Mouse (Mus musculus) left cerebral cortex, postnatal 25 days (tissue): ENCODE results near the gene Mfap1a. TPM values are rescaled to one million over a fixed set of nuclear protein-coding genes. Genes with fewer than 3 reads are reported as not detected.

Experiments used
- DNase-seq, 2 experiments: peaks; one replicate each; pipeline ENCODE4 v3.0.0; 2022; ENCODE audit warnings: low spot score in 2 of 2, mixed read lengths in 1 of 2
- intact Hi-C: fragments of 180-260 bp; cut with DNase I; formaldehyde crosslinking; loops from one replicate; pipeline ENCODE4 v1.15.1; 2025
- microRNA-seq, 2 experiments: library from miRNA; unstranded; fragments of <30 nt; microRNA quantifications; one replicate each; pipeline ENCODE4 v1.2.0; 2022
- total RNA-seq, 2 experiments: library from RNA; stranded (reverse); gene quantifications; 2 replicates each; pipeline ENCODE4 v1.2.3; 2021

The Mfap1a gene
- total RNA-seq, 2 experiments from 2014 or later = 35.3 to 38.0 TPM

DNA sequence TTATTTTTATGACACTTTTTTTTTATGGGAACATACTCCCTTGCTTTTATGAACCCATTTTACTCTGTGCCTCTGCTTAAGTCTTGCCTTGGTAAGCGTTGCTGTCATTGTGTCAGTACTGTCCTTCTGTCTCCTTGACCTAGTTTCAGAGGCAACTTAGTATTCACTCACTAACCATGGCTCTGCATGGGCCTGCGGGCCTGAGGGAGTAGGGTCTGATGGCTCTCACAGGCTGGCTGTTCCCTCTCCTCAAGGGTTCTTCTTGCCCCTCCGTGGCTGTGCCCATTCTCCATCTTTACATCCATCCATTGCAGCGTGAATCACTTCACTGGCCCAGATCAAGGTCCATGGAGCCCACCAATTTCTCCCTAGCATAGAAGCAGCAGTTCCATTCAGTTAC is 60.0 kb downstream of the Mfap1a start:
- intact Hi-C loops = no loop called here
- DNase-seq = no peak

- intact Hi-C loops = no loop called here
- DNase-seq = no peak
Measured at GRCm38 (mm10) chr2:121445117-121445516, 61.3 kb downstream of the Mfap1a start.

- intact Hi-C loops = no loop called here
- DNase-seq = no peak
Measured at GRCm38 (mm10) chr2:121444178-121444577, 62.3 kb downstream of the Mfap1a start, which contains the start of gene Ell3. Gene Ell3 (minus strand): TSS chr2:121444278.

DNA sequence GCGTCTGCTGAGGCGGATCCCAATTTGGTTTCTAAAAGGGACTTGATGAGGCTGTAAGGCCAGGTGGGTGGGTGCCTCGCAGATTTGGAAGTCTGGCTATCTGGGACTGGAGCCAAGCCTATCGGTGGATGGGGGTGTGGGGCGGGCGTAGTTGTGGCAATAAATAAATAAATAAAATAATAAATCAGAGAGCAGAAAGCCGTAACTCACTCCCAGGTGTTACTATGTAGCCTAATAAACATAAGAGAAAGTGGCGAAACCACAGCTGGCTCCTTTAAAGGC is 63.5 kb downstream of the Mfap1a start:
- intact Hi-C loops = no loop called here
- no peak for DNase-seq

- DNase-seq = no peak
- intact Hi-C loops = no loop called here
Measured at GRCm38 (mm10) chr2:121442259-121443067, 64.0 kb downstream of the Mfap1a start.

Small RNA genes lying within 50 kb of the gene (microRNA-seq; reads per million reads assigned to microRNA genes)
- gene Gm22953 = 0 reads per million in 2 experiments

Other genes starting within 250 kb of the Mfap1a start
- gene Trp53bp1, start 235.3 kb downstream of the Mfap1a start, total RNA-seq = 100 to 1,000 TPM; 131 to 158 TPM
- 100 to 1,000 TPM; 524 to 622 TPM for gene Map1a, start 217.1 kb downstream of the Mfap1a start, total RNA-seq
- gene Ppip5k1, start 151.3 kb downstream of the Mfap1a start, total RNA-seq = 100 to 1,000 TPM; 111 to 122 TPM
- 100 to 1,000 TPM; 371 to 391 TPM for gene Ckmt1, start 149.0 kb downstream of the Mfap1a start, total RNA-seq
- gene Strc, start 119.5 kb downstream of the Mfap1a start, total RNA-seq = under 1 TPM; 0.09 to 0.62 TPM
- 100 to 1,000 TPM; 207 to 216 TPM for gene Pdia3, start 92.9 kb downstream of the Mfap1a start, total RNA-seq
- 1 to 10 TPM; 4.2 to 5.7 TPM for gene Catsper2, start 92.9 kb downstream of the Mfap1a start, total RNA-seq
- not detected for gene Ell3, start 62.4 kb downstream of the Mfap1a start, total RNA-seq
- 100 to 1,000 TPM; 188 to 195 TPM for gene Serf2, start 57.5 kb downstream of the Mfap1a start, total RNA-seq
- gene Hypk, start 53.4 kb downstream of the Mfap1a start, total RNA-seq = 10 to 100 TPM; 13.9 to 16.1 TPM
- gene Serinc4, start 49.9 kb downstream of the Mfap1a start, total RNA-seq = under 1 TPM; 0.46 to 0.62 TPM
- 10 to 100 TPM; 39.9 to 40.9 TPM for gene Mfap1b, start 32.6 kb downstream of the Mfap1a start, total RNA-seq
- 1 to 10 TPM; 4.2 to 4.4 TPM for gene Wdr76, start 58 bp upstream of the Mfap1a start, total RNA-seq